Mouse (Mus musculus) midbrain, embryonic 10.5 days (tissue): ENCODE data around the gene Cbs. TPM values are rescaled to one million over a fixed set of nuclear protein-coding genes. Genes with fewer than 3 reads are reported as not detected.
A peak's percentile ranks its signal among the peaks of the same experiment; 100 is the strongest.

Experiments used
- DNase-seq: peaks from one replicate; pipeline ENCODE4 v3.0.0-alpha.2; 2017; ENCODE audit warnings: low spot score
- H3K27ac ChIP-seq: fragments of 300-500 bp; sonication (generic); replicated peaks from 2 replicates; pipeline ENCODE4 v1.5.1; 2016; ENCODE audit warnings: mild to moderate bottlenecking
- H3K27me3 ChIP-seq: fragments of 300-500 bp; sonication (generic); 2 replicates; pipeline ENCODE4 v1.6.1; 2016; ENCODE audit warnings: low read depth, mild to moderate bottlenecking; ENCODE audit not compliant: poor library complexity, severe bottlenecking
- H3K36me3 ChIP-seq: fragments of 300-500 bp; sonication (generic); 2 replicates; pipeline ENCODE4 v1.6.1; 2016; ENCODE audit warnings: mild to moderate bottlenecking, moderate library complexity
- H3K4me1 ChIP-seq: fragments of 300-500 bp; sonication (generic); 2 replicates; pipeline ENCODE4 v1.6.1; 2016
- H3K4me3 ChIP-seq: fragments of 300-500 bp; sonication (generic); 2 replicates; pipeline ENCODE4 v1.5.1; 2016; ENCODE audit warnings: mild to moderate bottlenecking, moderate library complexity
- H3K9me3 ChIP-seq: fragments of 300-500 bp; sonication (generic); replicated peaks from 2 replicates; pipeline ENCODE4 v1.6.1; 2016; ENCODE audit warnings: mild to moderate bottlenecking
- WGBS: fragments of 180-500 bp; shearing (Covaris S2); methylation state at CpG from one replicate; pipeline ENCODE4 v1.1.7; 2016; 5-methylcytosine and 5-hydroxymethylcytosine counted together
- microRNA-seq: library from miRNA; unstranded; fragments of <30 nt; microRNA quantifications from one replicate; pipeline ENCODE4, GENCODE M21; 2017
- polyA plus RNA-seq: library from polyadenylated mRNA; unstranded; fragments of >200 nt; fragmentation: Nextera tagmentation; extraction: Ambion mirVana; gene quantifications from 2 replicates; pipeline ENCODE4 v1.2.1, GENCODE M21; 2016

The Cbs gene
- polyA plus RNA-seq, 1 experiment from 2014 or later, result 1.9 TPM

DNA sequence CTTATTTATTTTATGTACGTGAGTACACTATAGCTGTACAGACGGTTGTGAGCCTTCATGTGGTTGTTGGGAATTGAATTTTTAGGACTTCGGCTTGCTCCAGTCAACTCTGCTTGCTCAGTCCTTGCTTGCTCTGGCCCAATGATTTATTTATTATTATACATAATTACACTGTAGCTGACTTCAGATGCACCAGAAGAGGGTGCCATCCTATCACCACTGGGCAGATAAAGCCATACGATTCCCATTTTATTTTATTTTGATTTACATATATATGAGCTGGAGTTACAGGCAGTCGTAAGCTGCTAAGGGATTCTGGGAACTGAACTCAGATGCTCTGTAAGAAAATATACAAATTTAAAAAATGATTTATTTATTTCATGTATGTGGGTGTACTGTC lies 65.3 kb downstream of the Cbs start:
- Histone ChIP-seq H3K27ac (no peak overlapping the region), H3K4me1 (peaks cover 15% of the 10 kb centered on the region), H3K9me3 (no peaks in the 10 kb centered on the region), H3K36me3 (no peaks in the 10 kb centered on the region), H3K4me3 (no peak overlapping the region), H3K27me3 (no peaks in the 10 kb centered on the region)
- DNase-seq, result no peak
- 92% methylated on average over 5 of the region's 5 CpGs for WGBS

DNA sequence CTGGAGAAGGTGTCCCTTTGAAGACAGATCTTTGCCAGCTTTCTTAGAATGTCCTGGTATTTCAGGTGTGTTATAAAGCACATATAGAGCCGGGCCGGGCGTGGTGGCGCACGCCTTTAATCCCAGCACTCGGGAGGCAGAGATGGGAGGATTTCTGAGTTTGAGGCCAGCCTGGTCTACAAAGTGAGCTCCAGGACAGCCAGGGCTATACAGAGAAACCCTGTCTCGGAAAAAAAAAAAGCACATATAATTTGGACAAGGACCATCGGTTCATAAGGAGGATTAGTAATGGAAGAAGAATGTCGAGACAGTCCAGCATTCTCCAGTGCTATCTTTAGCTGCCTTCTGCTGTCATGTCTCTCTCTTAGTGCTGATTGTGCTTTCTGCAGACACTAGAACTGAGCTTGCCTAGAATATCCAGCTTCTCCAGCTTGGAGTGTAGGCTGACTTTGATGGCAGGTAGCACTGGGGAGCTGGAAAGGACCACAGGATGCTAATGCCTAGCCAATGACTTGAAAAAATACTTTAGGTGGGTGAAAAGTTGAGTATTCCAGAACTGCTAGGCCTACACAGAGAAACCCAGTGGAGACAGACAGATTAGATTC lies 66.6 kb downstream of the Cbs start:
- no peak overlapping the region for H3K27ac ChIP-seq
- WGBS, result 90% methylated on average over 9 of the region's 9 CpGs
- H3K4me1 ChIP-seq, result peaks cover 27% of the 10 kb centered on the region
- H3K4me3 ChIP-seq, result no peak overlapping the region
- peak; percentile 37 for DNase-seq
- H3K27me3 ChIP-seq, result no peaks in the 10 kb centered on the region
- no peaks in the 10 kb centered on the region for H3K36me3 ChIP-seq
- H3K9me3 ChIP-seq, result no peaks in the 10 kb centered on the region

DNA sequence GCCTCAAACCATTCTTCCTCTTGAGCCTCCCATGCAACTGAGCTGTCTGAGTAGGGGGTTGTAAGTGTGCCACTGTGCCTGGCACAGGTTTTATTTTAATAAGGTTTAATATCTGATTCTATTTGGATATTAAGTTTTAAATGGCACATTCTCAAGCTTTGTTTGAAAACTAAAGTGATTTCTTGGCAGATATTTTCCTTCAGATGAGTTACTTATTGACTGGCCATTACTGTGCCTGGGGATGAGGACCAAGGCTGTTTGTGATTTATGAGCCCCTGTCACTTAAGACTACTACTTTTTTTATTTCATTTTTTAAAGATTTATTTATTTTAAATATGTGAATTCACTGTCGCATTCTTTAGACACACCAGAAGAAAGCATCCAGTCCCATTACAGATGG lies 67.3 kb downstream of the Cbs start:
- Histone ChIP-seq H3K27ac (no peak overlapping the region), H3K4me1 (peaks cover 27% of the 10 kb centered on the region), H3K9me3 (no peaks in the 10 kb centered on the region), H3K27me3 (no peaks in the 10 kb centered on the region), H3K36me3 (no peaks in the 10 kb centered on the region), H3K4me3 (no peak overlapping the region)
- WGBS, result 93% methylated on average over 1 of the region's 1 CpGs
- no peak for DNase-seq

DNA sequence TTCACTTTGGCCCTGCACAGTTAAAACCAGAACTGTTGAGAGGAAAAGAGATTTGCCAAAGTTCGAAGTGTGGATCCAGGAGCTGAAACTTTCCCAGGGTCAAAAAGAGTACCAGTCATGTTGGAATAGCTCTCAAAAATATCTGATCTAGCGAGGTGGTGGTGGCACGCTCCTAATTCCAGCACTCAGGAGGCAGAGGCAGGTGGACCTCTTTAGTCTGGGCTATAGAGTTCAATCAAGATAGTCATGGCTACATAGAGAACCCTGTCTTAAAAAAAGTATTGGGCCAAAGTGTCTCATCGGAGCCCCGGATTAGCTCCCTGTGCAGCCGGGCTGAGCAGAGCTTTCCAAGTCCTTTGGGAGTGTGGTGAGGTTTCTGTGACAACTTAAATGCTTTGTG lies 70.8 kb downstream of the Cbs start:
- Histone ChIP-seq H3K4me3 (peak overlapping the region; percentile 85), H3K27ac (peak overlapping the region; percentile 98), H3K9me3 (no peaks in the 10 kb centered on the region), H3K4me1 (peaks cover 34% of the 10 kb centered on the region), H3K27me3 (no peaks in the 10 kb centered on the region), H3K36me3 (no peaks in the 10 kb centered on the region)
- WGBS, result 75% methylated on average over 6 of the region's 6 CpGs
- no peak for DNase-seq

DNA sequence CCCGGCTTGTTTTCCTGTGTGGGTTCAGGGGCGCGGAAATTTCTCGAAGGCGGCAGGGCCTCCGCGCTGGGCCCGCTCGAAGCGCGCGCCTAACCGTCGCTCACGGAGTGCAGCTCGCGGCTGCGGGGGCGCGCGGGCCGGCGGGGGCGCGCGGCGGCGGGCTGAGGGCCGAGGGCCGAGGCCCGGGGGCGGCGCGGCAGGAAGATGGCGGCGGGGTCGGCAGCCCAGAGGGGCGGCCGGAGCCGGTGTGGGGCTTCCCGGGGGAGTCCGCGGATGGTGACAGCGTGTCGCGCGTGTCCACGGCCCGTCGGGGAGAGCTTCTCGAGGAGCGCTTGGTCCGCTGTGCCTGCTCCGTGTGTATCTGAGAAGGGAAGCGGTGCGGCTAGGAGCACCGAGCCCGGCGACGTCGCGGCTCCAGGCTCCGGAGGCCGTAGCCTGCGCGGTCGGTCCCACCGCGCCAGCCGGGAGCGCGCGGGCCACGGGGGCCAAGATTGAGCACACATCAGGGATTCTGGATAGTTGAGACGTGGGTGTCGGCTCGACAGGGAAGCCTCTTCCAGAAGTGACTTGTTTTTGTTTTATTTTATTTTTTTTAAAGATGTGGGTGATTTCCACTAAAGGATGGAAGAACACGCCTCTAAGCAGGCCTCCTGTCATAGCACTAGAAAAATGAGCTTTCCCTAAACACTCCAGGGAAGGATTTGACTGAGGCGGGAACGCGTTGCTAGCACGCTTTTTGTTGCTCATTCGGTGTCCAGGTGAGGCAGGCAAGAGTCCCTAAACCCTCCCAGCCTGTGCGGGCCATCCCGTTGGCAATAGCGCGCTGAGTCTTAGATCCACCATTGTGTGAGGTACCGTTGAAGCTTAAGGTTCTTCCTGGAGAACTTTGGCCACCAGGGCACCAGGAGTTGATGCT lies 71.6 kb downstream of the Cbs start:
- Histone ChIP-seq H3K36me3 (no peaks in the 10 kb centered on the region), H3K9me3 (no peaks in the 10 kb centered on the region), H3K4me1 (peaks cover 34% of the 10 kb centered on the region), H3K4me3 (peak overlapping the region; percentile 85), H3K27me3 (no peaks in the 10 kb centered on the region), H3K27ac (peak overlapping the region; percentile 98)
- under 1% methylated on average over 87 of the region's 88 CpGs for WGBS
- peak; percentile 83 for DNase-seq

DNA sequence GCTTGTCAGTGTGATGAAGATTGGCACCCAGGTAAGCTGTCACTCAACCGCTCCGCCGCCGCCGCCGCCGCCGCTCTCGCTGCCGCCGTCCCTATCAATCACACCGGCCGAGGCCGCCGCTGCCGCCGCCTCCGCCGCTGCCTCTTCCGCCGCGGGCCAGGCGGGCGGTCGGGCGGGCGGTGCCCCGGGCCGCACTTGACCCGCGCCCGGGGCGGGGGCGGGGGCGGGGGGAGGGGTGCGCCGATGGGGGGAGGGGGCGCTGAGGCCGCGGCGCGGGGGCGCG lies 72.2 kb downstream of the Cbs start:
- Histone ChIP-seq H3K4me3 (peak overlapping the region; percentile 85), H3K27me3 (no peaks in the 10 kb centered on the region), H3K9me3 (no peaks in the 10 kb centered on the region), H3K4me1 (peaks cover 34% of the 10 kb centered on the region), H3K36me3 (no peaks in the 10 kb centered on the region), H3K27ac (peak overlapping the region; percentile 98)
- no peak for DNase-seq
- 0% methylated on average over 33 of the region's 44 CpGs for WGBS

DNA sequence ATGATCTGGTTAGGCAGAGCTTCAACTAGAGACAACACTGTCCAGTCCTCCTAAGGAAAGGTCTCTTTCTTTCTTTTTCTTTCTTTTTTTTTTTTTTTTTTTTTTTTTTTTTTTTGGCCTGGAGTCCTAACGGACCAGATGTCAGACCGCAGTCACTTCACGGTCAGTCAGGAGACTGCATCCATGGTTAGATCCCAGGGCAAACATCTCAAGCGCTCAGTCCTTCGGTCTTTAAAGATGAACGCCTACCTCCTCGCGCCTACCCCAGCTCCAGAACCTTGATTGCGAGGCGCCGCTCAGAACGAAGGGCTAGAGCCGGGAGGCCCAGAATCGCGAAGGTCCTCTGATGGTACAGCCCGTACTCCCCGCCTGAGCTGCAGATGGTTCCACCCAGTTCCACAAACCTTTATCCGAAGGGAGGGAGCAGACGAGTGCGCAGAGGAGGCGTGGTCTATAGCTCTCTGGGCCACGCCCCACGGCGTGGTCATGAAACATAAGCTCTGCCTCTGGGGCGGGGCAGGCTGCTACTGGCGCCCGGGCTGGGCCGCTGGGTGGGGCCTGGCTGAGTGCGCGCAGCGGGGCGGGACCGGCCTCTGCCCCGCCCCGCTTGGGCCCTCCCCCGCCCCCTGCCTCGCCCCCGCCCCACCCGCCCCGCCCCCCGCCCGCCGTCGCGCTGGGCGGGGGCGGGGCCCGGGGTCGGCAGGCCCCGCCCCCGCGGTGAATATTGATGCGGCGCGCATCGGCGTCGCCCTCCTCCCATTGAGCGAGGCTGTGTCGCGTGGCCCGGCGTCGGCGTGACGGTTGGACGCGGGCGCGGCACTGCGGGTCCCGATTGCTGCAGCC lies 72.8 kb downstream of the Cbs start, which contains the start of gene Pknox1:
TSS of gene Pknox1 (plus strand) at position 720 of the 843 bp plus-strand sequence.
- H3K9me3 ChIP-seq, result no peaks in the 10 kb centered on the region
- under 1% methylated on average over 72 of the region's 72 CpGs for WGBS
- H3K27ac ChIP-seq, result peak within 1 kb of the TSS; percentile 98
- H3K4me3 ChIP-seq, result peak within 1 kb of the TSS; percentile 85
- H3K27me3 ChIP-seq, result no peaks in the 10 kb centered on the region
- peak; percentile 99 for DNase-seq
- H3K36me3 ChIP-seq, result no peaks in the 10 kb centered on the region
- peaks cover 34% of the 10 kb centered on the region for H3K4me1 ChIP-seq

DNA sequence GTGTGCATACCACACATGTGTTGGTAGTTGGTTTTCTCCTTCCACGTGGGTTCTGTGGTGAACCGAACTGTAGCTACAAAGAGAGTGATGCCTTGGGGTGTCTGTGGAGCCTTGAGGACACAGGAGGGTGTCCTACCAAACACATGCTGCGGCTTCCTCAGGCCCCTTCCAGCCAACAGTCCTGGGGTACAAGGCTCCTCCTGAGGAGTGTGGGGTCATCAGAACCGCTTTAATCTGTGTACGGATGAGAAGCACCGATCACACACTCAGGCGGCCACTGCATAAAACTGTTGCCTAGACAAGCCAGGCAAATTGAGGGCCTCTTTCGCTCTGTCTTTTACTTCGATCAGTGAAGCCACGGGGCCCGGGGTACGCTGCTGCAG lies 73.4 kb downstream of the Cbs start:
- 34% methylated on average over 12 of the region's 12 CpGs for WGBS
- no peaks in the 10 kb centered on the region for H3K36me3 ChIP-seq
- DNase-seq, result peak; percentile 52

DNA sequence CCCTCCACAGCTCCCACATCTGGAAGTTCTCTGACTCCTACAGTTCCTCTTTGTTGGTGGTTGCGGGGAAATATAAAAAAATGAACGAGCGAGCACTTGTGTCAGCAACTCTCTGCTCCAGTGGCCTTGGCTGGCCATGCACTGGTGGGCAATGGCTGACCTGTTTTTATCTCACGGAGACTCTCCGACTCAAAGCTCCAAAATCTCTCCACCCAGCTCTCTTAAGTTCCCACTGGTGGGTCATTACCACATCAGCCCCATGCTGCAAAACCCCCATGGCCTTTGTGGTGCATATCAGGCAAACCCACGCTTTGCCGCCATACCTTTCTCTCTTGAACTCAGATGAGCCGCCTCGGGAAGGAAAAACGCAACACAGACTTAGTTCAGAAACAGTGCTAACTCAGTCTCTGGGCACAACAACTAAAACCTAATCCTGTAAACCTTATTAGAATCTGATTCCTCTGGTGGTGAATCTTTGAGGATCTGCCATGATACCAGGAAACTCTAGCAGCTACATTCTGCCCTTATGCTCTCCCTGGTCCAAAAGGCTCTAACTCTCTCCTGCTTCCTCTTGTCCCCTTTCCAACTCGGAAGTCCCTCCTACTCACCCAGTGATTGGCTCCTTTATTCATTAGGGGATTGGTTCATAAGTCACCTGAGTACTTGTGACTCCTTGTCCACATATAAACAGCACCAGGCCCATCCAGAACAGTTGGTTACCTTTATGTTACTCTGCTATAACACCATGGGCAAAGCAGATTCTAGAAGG lies 77.8 kb downstream of the Cbs start:
- no peak overlapping the region for H3K27ac ChIP-seq
- peaks cover 32% of the 10 kb centered on the region for H3K4me1 ChIP-seq
- no peak overlapping the region for H3K4me3 ChIP-seq
- 91% methylated on average over 11 of the region's 11 CpGs for WGBS
- DNase-seq, result no peak
- H3K36me3 ChIP-seq, result no peaks in the 10 kb centered on the region
- H3K27me3 ChIP-seq, result no peaks in the 10 kb centered on the region
- H3K9me3 ChIP-seq, result no peaks in the 10 kb centered on the region

More for the DNA sequence above, 73.4 kb downstream of the Cbs start:
- peak overlapping the region; percentile 85 for H3K4me3 ChIP-seq
- H3K4me1 ChIP-seq, result peaks cover 34% of the 10 kb centered on the region
- no peaks in the 10 kb centered on the region for H3K27me3 ChIP-seq
- no peaks in the 10 kb centered on the region for H3K9me3 ChIP-seq
- H3K27ac ChIP-seq, result peak overlapping the region; percentile 98

Small RNA genes within 50 kb of the gene (microRNA-seq; reads per million reads assigned to microRNA genes)
- gene Gm24970, result not detected

Other genes with a start within 250 kb of the Cbs start
- 70.2 and 76.7 TPM in 2 replicates for gene Wdr4, start 117.3 kb downstream of the Cbs start, polyA plus RNA-seq
- gene Ndufv3, start 117.1 kb downstream of the Cbs start, polyA plus RNA-seq, result 249 and 258 TPM in 2 replicates
- gene Pknox1, start 72.5 kb downstream of the Cbs start, polyA plus RNA-seq, result 17.5 and 18.0 TPM in 2 replicates
- gene U2af1, start 21.7 kb upstream of the Cbs start, polyA plus RNA-seq, result 449 and 476 TPM in 2 replicates
- gene Cryaa, start 40.6 kb upstream of the Cbs start, polyA plus RNA-seq, result not detected in 2 replicates
- 9.2 TPM in 2 replicates for gene Sik1, start 218.6 kb upstream of the Cbs start, polyA plus RNA-seq